18 mouse cellular contexts compared by ENCODE assay signal in the genomic region with DNA sequence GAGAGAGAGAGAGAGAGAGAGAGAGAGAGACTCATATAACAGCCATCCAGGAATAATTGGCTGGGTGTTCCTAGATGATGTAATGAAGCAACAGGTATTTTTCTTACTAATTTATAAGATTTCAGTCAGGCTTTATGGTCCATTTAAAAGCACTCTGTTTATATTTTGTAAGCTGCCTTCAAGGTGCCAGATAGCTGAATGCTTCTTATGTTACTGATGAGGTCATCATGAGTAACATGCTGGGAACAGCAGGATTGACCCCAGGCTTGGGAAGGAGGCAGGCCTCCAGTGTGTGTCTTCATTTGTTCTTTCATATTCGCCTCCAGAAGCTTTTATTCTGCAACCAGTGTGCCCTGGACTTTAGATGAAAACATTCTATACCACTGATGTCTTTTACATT.
A peak's percentile ranks its signal among the peaks of the same experiment; 100 is the strongest.
DNase-seq lines count a peak whose midpoint lies in the region; ATAC-seq and TF ChIP-seq lines count a peak whose summit lies in the region.
"Had no signal": no experiment of that assay in that cellular context is flagged by ENCODE, and none has a peak within 500 bp of the region (broad histone marks: within the 10 kb centered on the region; RNA-seq: fewer than 3 reads in every experiment).

No protein-coding gene starts in this region.

- TF ChIP-seq CTCF in midbrain, postnatal 0 days (IDR thresholded peaks at IDR 0.05): no peak

- 49% methylated on average over 1 of the region's 1 CpGs for WGBS in midbrain, postnatal 0 days
- WGBS in midbrain, embryonic 15.5 days: 56% methylated on average over 1 of the region's 1 CpGs
- 53% methylated on average over 1 of the region's 1 CpGs for WGBS in embryonic facial prominence, embryonic 14.5 days

- H3K4me1 ChIP-seq in midbrain, postnatal 0 days (ENCODE audit: insufficient read depth, low read length): no peaks in the 10 kb centered on the region
- H3K4me1 ChIP-seq in midbrain, embryonic 15.5 days: no peaks in the 10 kb centered on the region
- no peaks in the 10 kb centered on the region for H3K4me1 ChIP-seq in embryonic facial prominence, embryonic 14.5 days (ENCODE audit: control insufficient read depth, insufficient read depth, low read length)
- H3K4me1 ChIP-seq: embryonic facial prominence, embryonic 12.5 days; hindbrain, embryonic 15.5 days had no signal

- H3K4me2 ChIP-seq in midbrain, postnatal 0 days (ENCODE audit: low read depth, low read length, poor library complexity, severe bottlenecking): no peak overlapping the region
- H3K4me2 ChIP-seq in midbrain, embryonic 15.5 days: no peak overlapping the region
- H3K4me2 ChIP-seq in embryonic facial prominence, embryonic 14.5 days (ENCODE audit: low read depth, low read length): no peak overlapping the region
- H3K4me2 ChIP-seq: embryonic facial prominence, embryonic 12.5 days; hindbrain, embryonic 15.5 days had no signal

- no peak for ATAC-seq in midbrain, postnatal 0 days (ENCODE audit: low FRiP score)
- ATAC-seq in midbrain, embryonic 15.5 days (replicated peaks): no peak
- 0 out of 2 replicates have a peak, but pooled peaks have one; percentile 44 for ATAC-seq in embryonic facial prominence, embryonic 14.5 days (ENCODE audit: low read depth)
- ATAC-seq in activated CD4-positive, CD25-positive, alpha-beta regulatory T cell, adult 4 months: no peak
- ATAC-seq: lung, postnatal 0 days had no signal

- no peaks in the 10 kb centered on the region for H3K9me3 ChIP-seq in midbrain, postnatal 0 days (ENCODE audit: low read length)
- H3K9me3 ChIP-seq in midbrain, embryonic 15.5 days: no peaks in the 10 kb centered on the region
- H3K9me3 ChIP-seq in embryonic facial prominence, embryonic 14.5 days (ENCODE audit: control insufficient read depth, low read length): no peaks in the 10 kb centered on the region
- H3K9me3 ChIP-seq: embryonic facial prominence, embryonic 12.5 days; hindbrain, embryonic 15.5 days had no signal

- no peak overlapping the region for H3K4me3 ChIP-seq in midbrain, postnatal 0 days (ENCODE audit: low read depth, low read length)
- H3K4me3 ChIP-seq in midbrain, embryonic 15.5 days: no peak overlapping the region
- H3K4me3 ChIP-seq in embryonic facial prominence, embryonic 14.5 days (ENCODE audit: low read depth, low read length): no peak overlapping the region
- H3K4me3 ChIP-seq: embryonic facial prominence, embryonic 12.5 days; hindbrain, embryonic 15.5 days had no signal

- H3K36me3 ChIP-seq in midbrain, postnatal 0 days (ENCODE audit: insufficient read depth, low read length): no peaks in the 10 kb centered on the region
- H3K36me3 ChIP-seq in midbrain, embryonic 15.5 days (replicated peaks): no peaks in the 10 kb centered on the region
- H3K36me3 ChIP-seq in embryonic facial prominence, embryonic 14.5 days (ENCODE audit: control insufficient read depth, insufficient read depth, low read length): no peaks in the 10 kb centered on the region
- H3K36me3 ChIP-seq: embryonic facial prominence, embryonic 12.5 days; hindbrain, embryonic 15.5 days had no signal

- peak; percentile 18 for DNase-seq in cerebellum, adult 11-12 months
- no peak for DNase-seq in cerebellum, adult 11 months
- peak; percentile 6 for DNase-seq in midbrain, postnatal 0 days (ENCODE audit: low spot score)
- DNase-seq in embryonic facial prominence, embryonic 14.5 days (ENCODE audit: low spot score): peak; percentile 31
- peak; percentile 17 for DNase-seq in retina, postnatal 1 day
- DNase-seq in adrenal gland, postnatal 10 days: no peak
- DNase-seq: gastrocnemius, postnatal 14 days; heart, postnatal 10 days; kidney, adult 11 months; kidney, postnatal 14 days; right cerebral cortex, postnatal 4 days; thymus, adult 18-20 months had no signal

- H3K27ac ChIP-seq in midbrain, postnatal 0 days (ENCODE audit: low read depth, low read length): no peak overlapping the region
- H3K27ac ChIP-seq in midbrain, embryonic 15.5 days: no peak overlapping the region
- H3K27ac ChIP-seq in embryonic facial prominence, embryonic 14.5 days (replicated peaks; ENCODE audit: low read depth, low read length): no peak overlapping the region
- H3K27ac ChIP-seq: embryonic facial prominence, embryonic 12.5 days; hindbrain, embryonic 15.5 days; liver, embryonic 14.5 days had no signal

- H3K27me3 ChIP-seq in midbrain, postnatal 0 days (ENCODE audit: insufficient read depth, low read length): no peaks in the 10 kb centered on the region
- H3K27me3 ChIP-seq in midbrain, embryonic 15.5 days (replicated peaks): no peaks in the 10 kb centered on the region
- no peaks in the 10 kb centered on the region for H3K27me3 ChIP-seq in embryonic facial prominence, embryonic 14.5 days (replicated peaks; ENCODE audit: control insufficient read depth, insufficient read depth, low read length)
- H3K27me3 ChIP-seq: embryonic facial prominence, embryonic 12.5 days; hindbrain, embryonic 15.5 days had no signal

- no peak overlapping the region for H3K9ac ChIP-seq in midbrain, postnatal 0 days (replicated peaks; ENCODE audit: low read length, poor library complexity, severe bottlenecking)
- no peak overlapping the region for H3K9ac ChIP-seq in midbrain, embryonic 15.5 days
- no peak overlapping the region for H3K9ac ChIP-seq in embryonic facial prominence, embryonic 14.5 days (ENCODE audit: low read depth, low read length)
- H3K9ac ChIP-seq: embryonic facial prominence, embryonic 12.5 days; hindbrain, embryonic 15.5 days; liver, embryonic 14.5 days had no signal

Comparison
In these comparisons a context has a peak if more than half of its experiments do, and no peak if none do; other contexts are left out.
1. DNase-seq: peak in cerebellum, adult 11-12 months (single experiment), midbrain, postnatal 0 days (single experiment), embryonic facial prominence, embryonic 14.5 days (single experiment) and retina, postnatal 1 day (single experiment); none in cerebellum, adult 11 months (single experiment) and adrenal gland, postnatal 10 days (single experiment).